Mouse (Mus musculus) heart, postnatal 14 days (tissue): ENCODE data around the gene 1700088E04Rik. TPM values are rescaled to one million over a fixed set of nuclear protein-coding genes. Genes with fewer than 3 reads are reported as not detected.

Experiments
- DNase-seq, 2 experiments: peaks; one replicate each; pipeline ENCODE4 v3.0.0; 2021 to 2022
- intact Hi-C: fragments of 180-260 bp; cut with DNase I; formaldehyde crosslinking; loops from one replicate; pipeline ENCODE4 v1.15.1; 2025
- total RNA-seq, 2 experiments: library from RNA; stranded (reverse); gene quantifications; 2 replicates each; pipeline ENCODE4 v1.2.3; 2021

1700088E04Rik gene
- total RNA-seq, 2 experiments from 2014 or later = 1.3 to 2.7 TPM

DNA sequence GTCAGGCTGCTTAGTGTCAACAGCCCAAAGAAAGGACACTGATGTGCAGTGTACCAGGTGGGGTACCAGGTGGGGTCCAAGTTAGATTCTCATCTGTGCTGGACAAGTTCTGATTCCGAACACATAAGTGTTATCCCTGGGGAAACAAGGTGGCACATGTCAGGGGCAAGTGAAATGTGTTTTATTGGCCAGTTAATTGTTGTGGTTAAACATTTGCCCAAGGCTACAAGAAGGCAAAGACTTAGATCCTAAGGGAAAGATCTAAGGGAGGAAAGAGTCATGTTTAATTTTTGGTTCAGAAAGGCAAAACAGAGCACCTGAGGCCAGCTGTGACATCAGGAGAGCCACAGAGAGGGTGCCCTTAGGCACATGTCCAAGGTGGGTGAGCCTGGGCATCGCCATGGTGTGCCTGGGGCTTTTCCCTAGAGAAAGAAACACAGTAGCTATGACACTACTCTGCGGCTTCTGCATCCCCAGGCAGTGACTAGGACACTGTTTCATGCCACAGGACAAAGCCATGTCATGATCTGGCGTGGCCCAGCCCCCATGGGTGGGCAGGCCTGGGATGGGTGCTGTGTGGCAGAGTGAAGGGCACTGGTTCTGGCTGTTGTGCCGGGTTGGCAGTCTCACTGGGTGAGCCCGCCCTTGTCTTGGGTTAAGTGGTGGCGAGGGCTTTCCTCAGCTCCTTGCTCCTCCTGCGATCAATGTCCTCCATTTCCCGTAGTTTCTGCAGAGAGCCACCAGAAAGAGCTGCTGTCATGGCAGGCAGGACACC lies 6.4 kb downstream of the 1700088E04Rik start:
- DNase-seq = no peak
- intact Hi-C loops = no loop called here

DNA sequence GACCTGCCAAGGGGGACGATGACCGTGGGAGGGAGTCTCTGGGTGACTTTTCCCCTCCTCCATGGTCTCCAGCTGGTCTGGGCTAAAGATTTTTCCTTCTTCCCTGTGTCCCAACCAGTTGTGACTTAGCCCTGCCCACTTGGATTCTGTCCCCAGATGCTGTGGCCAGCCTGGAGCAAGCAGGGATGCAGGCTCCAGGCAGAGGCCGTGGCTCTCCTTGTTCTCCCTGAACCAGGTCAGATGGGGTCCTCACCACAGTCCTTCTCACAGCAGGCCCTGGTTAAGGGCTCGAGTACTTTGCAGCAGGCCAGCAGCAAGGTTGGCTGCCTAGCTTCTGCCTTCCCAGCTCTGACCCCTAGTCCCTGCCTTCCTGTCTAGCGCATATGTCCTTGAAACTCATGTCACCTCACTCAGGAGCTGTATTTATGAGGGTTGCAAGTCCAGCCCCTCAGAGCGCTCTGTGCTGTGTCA lies 7.8 kb downstream of the 1700088E04Rik start:
- peak; percentile 59 to 69 for DNase-seq
- intact Hi-C loops = no loop called here

DNA sequence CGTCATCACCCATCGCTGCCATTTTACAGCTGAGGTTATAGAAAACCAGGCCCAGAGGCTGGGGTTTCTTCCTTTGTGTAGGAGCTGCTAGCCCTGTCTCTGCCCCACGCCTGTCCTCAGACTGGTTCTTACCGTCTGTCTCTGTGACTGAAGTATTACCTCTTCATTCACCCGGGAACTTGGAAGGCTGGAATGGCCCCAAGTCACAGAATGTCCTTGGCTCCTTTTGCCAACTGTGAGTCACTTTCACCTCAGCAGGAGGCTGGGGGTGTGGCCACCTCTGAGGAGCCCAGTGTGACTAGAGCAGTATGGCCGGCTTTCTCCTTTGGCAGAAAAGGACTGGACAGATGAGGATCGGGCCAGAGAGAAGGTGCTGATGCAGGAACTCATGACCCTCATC lies 9.6 kb downstream of the 1700088E04Rik start:
- DNase-seq = peak; percentile 72 to 76
- intact Hi-C loops = no loop called here

DNA sequence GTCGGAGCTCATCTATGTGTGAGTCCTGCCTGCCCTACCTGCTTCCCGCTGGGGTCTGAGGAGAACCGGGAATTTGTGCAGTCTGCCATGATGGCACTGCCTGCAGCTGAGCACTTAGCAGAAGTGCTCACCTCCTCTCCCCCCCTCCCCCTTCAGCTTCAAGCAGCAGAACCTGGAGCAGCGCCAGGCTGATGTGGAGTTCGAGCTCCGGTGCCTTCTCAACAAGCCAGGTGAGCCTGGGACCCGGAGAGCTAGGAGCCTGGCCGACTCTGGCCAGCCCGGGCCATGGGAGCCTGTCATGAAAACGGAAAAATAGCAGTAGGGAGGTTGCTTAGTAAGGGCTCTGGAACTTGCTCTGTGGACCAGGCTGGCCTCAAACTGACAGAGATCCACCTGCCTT lies 10.3 kb downstream of the 1700088E04Rik start:
- DNase-seq = no peak
- intact Hi-C loops = no loop called here

DNA sequence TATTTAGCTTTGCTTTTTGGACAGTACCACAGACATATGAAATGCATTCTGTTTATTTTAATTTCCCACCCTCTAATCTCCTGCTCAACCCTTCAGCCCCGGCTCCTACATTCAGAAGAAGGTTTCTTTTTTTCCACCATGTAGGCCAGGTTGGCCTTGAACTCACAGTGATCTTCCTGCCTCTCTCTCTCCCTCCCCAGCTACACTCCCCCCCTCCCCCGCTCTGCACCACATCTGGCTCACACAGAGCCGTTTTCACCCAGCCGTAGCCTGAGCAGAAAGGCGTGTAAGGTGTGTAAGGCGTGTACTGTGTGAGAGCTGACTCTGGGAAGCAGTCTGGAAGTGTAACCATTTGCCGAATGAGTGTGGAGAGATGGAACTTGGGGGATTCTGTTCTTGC lies 11.7 kb downstream of the 1700088E04Rik start:
- DNase-seq = no peak
- intact Hi-C loops = loop anchor here (5.0 kb wide), 1 partner anchor 92 kb away; no protein-coding TSS in a partner anchor

DNA sequence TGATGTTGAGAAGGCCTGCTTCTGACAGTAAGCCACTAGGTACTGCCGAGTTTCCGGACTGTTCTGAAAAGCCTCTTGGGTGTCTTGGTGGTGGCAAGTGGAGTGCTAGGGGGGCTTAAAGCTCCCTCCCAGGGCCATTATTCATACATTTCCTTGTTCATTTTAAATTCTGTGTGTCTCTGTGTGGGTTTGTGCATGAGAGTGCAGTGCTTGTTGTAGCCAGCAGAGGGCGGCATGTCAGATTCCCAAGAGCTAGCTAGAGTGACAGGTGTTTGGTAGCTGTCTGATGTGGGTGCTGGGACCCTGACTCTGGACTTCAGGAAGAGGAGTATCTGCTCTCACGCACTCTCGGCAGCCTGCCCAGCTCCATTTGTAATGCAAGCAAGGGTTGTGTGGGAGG lies 12.8 kb downstream of the 1700088E04Rik start:
- intact Hi-C loops = loop anchor here (5.0 kb wide), 1 partner anchor 91 kb away; no protein-coding TSS in a partner anchor
- DNase-seq = no peak

DNA sequence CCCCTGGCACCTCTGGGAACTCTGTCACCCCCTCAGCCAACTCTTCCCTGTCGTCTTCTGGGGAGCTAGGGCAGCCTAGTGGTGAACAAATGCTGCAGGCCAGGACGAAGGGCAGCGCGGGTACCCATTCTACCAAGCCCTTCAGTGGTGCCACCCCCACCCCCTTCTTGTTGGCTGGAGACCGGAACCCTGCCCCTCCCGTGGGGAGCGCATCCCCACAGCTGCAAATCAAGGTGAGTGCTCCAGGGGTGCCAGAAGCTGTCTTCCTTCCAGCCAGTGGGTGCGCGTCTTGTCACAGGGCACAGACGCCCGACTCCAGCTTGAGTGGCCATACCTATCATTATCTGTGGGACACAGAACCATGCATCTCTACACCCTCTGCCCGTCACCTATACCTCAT lies 14.0 kb downstream of the 1700088E04Rik start:
- intact Hi-C loops = loop anchor here (2.0 to 5.0 kb wide), 2 partner anchors 34 to 90 kb away; no protein-coding TSS in a partner anchor
- no peak for DNase-seq

DNA sequence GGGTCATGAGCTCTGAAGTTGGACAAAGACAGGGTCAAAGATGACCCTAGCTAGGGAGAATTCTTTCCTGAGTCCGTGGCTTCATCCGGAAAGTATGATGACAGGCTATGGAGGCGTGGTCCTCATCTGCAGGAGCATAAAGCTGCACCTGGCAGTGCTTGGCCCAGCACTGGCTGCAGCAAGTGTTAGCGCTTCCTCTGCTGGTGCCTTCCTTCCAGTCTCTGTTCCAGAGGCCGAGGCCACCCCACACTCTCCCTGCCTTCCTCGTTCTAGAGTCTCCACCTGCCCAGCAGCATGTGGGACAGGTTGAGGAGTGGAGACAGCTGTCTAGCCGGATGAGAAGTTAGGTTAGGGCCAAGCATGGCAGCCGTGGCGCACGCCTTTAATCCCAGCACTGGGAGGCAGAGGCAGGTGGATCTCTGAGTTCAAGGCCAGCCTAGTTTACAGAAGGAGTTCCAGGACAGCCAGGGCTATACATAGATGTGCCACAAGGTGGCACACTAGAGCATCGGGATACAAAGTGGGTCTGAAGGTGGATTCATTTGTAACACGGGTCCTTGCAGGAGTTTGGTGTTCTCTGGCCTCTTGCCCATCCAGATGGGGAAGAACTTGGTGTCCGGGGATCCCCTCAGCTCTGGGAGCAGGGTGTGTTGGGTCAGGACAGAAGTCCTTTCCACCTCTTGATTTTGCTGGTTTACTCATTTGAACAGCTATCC lies 14.7 kb downstream of the 1700088E04Rik start:
- DNase-seq = peak; percentile 64 to 71
- intact Hi-C loops = loop anchor here (2.0 to 5.0 kb wide), 2 partner anchors 34 to 89 kb away; no protein-coding TSS in a partner anchor

DNA sequence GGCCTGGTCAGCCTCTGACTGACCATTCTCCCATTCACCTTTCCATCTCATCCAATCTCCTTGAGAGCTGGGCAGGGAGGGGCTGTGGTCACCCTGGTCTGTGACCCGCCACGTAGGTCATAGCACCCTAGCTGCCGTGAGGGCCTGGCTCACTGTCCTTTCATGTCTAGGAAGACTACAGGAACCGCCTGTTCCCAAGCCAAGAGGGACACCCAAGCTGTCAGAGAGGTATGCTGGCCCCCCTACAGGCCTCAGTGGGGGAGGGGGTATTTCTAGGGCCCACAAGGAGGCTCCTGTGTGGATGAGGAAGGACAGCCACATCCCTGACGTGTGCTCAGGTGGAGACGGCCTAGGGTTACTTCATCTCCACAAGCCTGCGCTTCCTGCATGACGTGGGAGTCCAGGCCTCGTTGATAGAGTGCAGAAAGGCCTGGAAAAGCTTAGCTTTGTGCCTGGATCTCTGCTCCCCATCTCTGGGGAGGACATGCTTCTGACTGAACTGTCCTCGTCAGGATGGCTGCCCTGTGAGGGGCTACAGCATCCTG lies 16.6 kb downstream of the 1700088E04Rik start:
- no peak for DNase-seq
- intact Hi-C loops = no loop called here

DNA sequence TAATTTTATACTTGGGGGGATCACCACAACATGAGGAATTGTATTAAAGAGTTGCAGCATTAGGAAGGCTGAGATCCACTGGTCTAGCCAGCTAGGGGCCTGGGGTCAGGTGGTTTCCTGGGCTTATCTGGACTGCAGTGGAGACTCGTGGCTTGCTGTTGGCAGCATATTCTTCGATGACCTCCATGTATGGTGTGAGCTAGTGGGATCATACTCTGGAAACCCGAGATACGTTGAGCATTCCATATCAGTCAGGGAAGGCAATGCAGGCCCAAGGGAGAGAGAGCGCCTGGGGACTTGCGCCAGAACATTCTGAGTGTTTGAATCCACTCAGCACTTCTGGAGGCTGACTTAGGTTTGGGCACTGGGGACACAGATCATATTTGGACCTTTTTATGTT lies 17.3 kb downstream of the 1700088E04Rik start:
- intact Hi-C loops = no loop called here
- DNase-seq = peak; percentile 46 to 60

DNA sequence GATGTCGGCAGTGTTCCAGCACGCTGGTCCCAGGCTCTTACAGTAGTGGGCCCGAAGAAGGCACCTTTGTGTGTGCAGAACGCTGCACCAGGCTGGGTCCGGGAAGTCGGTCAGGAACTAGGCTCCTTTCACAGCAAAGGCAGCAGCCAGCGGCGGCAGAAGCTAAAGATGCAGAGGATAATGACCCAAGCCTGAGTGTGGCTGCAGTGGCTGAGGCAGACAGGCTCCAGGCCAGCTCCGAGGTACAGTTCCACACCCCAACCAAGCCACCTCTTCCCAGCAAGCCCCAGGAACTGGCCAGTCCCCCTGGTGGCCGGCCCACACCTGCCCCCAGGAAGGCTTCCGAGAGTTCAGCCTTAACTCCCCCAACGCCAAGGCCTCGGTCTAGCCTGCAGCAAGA lies 18.5 kb downstream of the 1700088E04Rik start:
- no peak for DNase-seq
- intact Hi-C loops = no loop called here

DNA sequence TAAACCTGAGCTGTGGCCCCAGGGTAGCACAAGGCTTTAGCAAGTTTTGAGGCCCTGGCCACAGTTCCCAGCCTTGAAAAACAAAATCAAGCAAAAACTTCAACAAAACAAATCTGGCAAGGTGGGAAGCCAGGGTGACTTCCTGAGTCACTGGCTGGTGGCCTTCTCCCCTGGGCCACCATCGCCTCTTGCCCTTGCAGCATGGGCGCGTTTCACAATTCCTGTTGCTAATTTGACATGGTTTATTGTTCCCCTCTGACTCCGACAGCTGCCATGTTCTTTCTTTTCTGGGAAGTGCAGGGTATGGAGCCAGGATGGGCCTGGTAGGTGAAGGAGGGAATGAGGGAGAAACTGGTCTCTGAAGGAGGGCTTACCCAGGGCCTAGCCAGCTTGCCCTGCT lies 18.9 kb downstream of the 1700088E04Rik start:
- intact Hi-C loops = no loop called here
- no peak for DNase-seq

DNA sequence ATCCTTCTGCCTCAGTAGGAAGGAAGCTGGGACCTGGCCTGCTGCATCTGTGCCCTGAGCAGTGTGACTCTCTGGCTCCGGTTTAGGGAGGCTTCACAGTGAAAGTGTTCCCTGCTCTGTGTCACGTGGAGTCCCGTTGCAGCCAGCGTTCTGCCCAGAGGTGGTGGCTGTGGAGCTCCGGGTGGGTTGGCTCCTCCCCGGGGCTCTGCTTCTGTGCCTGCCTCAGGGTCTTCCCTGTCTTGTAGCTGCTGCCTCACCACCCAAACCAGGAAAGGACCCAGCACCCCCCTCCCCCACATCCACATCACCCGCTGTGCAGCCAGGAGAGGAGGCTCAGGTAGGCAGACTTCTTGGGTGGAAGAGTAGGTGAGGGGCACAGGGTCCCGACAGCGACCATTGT lies 21.6 kb downstream of the 1700088E04Rik start:
- intact Hi-C loops = no loop called here
- DNase-seq = no peak

DNA sequence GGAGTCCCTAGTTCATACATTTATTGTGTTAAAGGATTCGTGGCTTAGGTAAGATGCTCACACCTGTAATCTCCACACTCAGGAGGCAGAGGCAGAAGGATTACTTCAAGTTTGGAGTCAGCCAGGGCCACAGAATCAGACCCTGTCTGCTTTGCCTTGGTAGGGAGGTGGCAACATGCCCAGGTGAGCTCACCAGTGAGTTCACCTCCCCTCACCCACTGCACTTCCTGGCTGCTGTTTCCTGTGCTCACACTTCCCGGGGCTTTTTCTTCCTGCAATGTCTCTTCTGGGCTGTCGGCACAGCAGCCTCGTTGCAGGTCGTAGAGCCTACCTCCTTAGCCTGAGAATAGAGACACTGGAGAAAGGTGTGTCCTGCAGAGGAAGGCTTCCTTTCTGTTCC lies 25.8 kb downstream of the 1700088E04Rik start:
- intact Hi-C loops = no loop called here
- DNase-seq = no peak

DNA sequence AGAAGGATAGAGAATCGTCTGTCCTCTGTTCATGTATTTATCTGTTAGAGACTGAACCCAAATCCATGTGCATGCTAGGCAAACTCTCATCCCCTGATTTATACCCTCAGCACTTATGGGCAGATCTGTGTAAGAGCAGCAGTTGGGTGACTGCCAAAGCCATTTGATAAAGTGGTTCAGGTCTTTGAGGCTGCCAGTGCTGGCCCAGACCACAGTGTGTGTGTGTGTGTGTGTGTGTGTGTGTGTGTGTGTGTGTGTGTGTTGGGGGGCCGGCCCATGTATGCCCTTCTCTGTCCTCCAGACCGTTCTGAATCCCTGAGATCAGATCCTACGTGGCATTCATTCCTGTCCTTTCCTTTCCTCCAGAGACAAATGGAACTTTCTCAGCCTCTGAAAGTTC lies 29.3 kb downstream of the 1700088E04Rik start:
- intact Hi-C loops = loop anchor here (2.0 kb wide), 1 partner anchor 13 kb away; no protein-coding TSS in a partner anchor
- peak; percentile 54 to 69 for DNase-seq

DNA sequence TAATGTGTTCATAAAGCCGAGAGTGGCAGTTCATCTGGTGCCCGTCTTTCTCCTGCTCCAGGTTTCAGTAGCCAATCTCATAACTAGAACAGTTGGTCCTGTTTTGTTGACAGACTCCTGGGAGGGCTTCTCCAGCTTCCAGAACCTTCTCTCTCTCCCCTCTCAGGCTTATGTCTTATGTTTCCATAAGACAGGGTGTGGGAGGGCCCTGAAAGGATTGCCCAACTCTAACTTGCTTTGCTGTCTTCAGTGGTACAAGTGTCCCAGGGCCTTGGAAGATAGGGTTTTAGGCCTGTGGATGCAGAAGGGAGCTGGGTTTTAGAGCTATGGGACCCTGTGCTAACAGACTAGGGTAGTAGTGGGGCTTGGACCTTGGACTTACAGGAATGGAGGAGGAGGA lies 30.5 kb downstream of the 1700088E04Rik start:
- no peak for DNase-seq
- intact Hi-C loops = no loop called here

DNA sequence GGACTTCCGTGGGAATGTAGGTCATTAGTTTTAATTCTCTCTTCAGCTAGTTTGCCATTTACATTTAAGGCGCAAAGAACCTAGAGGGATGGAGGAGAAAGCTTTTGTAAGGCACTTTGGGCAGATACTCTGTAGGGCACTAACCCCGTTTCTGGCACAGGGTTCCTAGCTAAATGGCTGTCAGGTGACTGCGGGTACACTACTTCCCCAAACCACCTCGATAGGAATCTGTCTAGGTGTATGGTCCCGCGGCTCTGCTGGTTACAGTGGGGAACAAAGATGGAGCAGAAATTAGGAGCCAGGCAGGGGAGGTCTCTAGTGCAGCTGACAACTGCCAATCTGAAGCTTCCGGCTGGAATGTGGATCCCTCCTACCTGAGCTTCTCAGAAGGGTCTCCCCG lies 31.0 kb downstream of the 1700088E04Rik start:
- intact Hi-C loops = no loop called here
- no peak for DNase-seq

DNA sequence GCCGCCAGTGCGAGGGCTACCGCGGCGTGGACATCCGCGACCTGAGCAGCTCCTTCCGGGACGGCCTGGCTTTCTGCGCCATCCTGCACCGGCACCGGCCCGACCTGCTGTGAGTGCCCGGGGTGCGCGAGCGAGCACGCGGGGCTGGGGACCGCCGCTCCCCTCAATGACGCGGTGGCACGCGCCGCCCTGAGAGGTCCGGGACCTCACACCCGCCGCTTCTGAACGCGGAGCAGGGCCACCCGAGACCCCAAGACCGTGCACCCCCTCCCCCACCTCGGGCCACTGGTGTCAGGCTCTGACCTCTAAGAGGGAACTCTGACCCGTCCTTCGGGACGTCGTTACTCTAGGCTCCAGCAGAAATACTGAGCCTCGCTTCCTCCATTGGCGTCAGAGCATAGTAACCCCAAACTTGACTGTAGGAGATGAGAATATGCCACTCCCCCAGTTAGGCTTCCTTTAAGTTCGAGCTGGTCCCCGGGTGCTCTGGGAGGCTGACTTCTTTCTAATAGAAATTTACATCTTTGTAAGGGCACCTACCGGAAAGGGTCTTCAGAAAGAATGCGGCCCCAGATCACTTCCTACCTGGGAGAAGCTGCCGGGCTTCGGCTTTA lies 31.6 kb downstream of the 1700088E04Rik start:
- no peak for DNase-seq
- intact Hi-C loops = no loop called here

DNA sequence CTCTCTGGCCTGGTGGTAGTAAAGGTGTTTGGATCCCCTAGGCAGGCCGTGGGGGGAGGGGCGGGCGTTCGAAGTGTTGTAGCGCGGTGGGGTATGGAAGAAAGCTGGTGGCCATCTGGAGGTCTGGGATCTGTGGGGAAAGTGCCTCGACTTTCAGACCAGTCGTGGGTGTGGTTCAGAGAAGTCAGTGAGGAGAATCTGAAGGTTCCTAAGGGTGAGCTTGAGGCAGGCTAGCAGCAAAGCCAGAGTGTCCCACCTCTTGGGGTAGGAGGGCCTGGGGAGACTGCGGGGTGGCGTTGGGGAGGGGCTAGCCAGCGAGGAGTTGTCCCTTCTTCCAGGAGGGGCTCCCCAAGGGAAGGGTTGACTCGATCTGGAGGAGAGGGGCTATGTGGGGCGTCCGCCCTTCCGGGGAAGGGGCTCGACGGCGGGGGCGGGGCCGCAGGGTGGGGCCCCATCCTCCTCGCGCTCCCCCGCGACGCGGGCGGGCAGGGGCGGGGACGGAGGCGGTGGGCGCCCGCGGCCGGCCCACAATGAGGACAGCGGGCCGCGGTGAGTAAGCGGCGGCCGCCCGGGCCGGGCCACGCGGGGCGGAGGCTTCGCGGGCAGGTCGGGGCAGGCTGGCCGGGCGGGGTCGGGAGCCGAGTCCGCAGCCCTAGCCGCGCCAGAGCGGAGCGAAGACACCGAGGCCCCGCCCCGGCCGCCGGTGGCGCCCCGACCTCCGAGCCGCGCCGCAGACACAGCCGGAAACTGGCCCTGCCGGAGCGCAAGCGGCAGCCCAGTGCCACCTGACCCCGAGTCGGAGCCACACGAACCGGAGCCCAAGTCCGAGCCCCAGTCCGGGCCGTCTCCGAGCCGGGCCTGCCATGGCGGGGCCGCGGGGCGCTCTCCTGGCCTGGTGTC lies 32.4 kb downstream of the 1700088E04Rik start, which contains the start of gene Micall1:
Gene Micall1 (plus strand): TSS at position 478 of the 900 bp plus-strand sequence.
- peak; percentile 77 to 83 for DNase-seq
- intact Hi-C loops = no loop called here

DNA sequence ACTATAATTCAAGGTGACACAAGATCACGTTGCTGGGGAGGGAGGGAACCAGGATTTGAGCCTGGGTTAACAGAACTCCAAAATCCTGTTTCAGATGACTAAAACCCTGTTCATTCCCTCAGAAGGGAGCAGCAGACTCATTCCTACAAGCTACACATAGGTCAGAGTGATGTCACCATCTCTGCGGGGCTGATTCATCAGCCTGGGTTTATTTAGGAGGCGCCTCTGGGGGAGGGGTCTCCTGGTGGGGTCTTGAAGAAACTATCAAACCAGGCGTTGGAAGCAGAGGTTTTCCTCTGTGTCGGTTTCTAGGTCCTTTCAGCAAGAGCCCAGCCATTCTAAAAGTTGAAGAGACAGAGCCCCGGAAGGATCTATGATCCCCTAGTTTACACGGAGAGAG lies 33.1 kb downstream of the 1700088E04Rik start:
- intact Hi-C loops = no loop called here
- DNase-seq = no peak
